Mouse (Mus musculus): Measurements from ENCODE around the gene Bcas1. TPM values are rescaled to one million over a fixed set of nuclear protein-coding genes. Genes with fewer than 3 reads are reported as not detected.

Gene Bcas1
- polyA plus RNA-seq, 2 experiments from 2014 or later: 3.0 to 4.4 TPM

DNA sequence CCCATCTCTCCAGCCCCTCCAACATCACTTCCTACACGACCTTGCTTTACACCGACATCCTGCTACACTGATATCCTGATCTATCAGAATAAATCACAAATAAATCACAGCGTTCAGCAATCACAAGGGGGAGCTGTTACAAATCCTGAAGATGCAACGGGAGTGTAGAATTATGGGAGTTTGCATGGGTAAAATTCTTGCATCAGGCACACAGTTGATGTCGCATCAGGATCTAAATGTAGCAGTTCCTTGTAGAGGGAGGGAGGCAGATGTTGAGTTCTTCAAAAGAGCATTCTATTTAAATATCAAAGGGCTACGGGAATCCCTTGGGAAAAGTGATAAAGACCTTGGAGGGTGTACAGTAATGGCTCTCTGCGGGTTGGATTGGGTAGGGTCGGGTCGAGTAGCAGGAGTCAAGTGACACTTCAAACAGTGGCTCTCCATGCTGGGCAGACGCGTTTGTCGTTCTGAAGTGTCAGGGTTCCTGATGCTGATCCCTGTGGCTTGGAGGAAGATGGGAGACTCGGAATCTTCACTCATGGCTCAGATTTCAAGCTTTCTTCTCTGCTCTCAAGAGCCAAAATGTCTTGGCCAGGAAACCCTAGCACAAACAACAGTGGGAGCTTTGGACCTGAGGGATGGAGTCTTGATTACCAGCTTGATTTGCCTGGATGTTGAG lies 16.0 kb downstream of the Bcas1 start:
- ATAC-seq: no peak

DNA sequence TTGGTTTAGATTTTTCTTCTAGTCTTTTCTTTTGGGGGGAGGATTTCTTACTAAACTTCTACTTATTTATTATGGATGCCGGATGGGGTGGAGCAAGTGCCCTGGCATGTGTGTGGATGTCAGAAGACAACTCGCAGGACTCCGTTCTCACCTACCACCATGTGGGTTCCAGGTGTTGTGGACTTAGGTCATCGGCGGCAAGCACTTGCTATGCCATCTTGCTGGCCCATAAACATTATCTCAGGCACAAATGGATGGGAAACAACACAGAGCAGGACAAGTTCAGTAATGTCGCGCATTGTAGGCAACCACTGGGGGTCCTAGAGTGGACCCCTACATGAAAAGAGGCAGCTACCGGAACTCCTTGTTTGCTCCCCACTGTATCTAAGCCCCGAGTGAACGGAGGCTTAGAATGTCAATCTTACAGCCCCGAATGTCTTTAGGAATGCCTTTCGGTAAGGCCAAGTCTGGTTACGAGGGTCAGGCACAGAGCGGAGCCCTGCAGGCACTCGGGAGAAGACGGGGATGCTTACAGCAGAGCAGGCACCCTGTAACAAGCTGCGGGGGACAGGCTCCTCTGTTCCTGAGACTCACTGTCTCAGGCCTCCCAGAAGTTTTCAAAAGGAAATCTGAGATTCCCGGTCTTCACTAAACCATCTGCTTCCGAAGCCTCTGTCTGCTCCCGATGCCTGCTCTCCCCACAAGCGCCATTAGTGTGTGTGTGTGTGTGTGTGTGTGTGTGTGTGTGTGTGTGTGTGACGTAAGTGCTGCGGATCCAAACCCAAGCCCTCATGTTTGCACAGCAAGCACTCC lies 16.8 kb downstream of the Bcas1 start:
- no peak for ATAC-seq

DNA sequence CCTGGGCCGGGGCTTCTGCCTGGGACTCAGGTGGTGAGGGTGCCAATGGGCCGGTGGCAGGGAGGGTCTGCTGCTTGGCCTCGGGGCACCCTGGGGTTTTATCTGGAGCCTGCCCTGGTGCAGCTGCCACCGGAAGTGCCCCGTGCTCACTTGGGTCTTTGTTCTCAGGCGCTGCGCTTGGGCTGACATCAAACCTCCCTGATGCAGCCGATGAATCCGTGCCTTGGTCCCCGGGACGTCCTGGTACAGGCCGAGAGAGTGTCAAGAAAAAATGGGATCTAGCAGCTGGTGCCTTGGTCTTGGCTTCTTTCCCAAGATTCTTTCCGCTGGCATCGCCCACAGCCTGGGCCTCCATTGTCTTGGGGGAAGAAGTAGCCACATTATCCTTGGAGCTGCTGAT lies 21.2 kb downstream of the Bcas1 start:
- no peak for ATAC-seq

DNA sequence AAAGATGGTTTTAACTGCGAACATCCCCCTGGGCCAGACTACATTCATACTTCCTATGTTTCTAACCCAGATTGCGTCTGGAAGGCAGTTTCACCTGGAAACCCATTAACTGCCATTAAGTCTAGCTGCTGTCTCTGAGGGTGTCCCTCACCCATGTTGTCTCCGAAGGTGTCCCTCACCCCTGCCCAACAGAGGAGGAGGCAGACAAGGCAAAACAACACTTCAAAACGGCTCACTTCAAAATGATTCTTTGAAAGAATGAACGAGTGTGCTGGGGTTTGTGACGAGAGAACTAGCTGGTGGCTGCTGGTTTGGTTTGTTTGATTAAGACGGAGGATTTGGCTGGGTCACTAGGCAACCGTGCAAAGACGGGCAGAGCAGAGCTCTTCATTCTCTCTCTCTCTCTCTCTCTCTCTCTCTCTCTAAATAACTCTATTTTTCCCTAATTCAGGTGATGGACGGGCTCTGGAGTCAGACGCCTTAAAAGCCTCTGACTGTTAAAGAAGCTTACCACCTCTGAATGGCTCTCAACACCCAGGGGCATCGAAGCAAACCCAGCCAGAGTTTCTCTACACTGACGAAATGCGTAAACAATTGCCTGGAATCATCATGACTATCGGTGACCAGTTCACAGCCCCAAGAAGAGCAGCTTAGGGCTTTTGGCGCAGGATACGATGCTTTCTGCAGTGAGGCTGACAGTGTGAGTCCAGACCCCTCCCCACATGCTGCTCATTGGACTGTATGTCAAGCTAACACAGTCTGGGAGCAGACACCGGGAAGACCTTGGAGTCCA lies 22.7 kb downstream of the Bcas1 start:
- no peak for ATAC-seq

DNA sequence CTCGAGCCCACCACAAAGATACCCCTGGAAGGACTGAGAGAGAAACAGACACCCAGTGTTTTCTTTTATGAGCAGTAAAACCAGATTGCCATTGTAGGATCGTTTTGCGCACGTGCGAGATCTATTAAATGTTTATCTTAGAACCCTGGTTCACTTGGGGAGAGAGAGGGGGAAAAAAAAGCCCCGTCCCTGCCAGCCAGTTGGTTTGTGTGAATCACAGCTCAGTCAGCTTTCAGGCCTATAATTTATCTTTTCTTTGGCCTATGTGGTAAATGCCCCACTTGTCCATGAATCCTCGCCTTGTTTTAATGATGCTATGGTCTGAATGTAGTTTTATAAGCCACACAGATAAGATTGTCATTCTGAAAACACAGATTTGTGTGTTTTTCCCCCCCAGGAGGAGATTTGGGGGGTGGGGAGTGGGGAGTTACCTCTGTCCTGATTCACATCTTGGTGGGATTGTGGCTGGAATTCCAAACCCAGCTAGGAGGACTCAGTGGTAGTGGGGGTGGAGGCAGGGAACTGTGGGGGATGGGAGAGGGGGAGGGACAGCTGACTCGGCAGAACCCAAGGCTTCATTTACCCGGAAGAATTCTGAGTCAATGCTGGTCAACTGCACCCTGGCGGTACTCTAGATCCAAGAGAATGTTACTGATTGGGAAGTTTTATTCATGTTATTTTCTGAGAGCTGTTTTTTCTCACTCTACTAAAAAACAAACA lies 23.8 kb downstream of the Bcas1 start:
- ATAC-seq: no peak

DNA sequence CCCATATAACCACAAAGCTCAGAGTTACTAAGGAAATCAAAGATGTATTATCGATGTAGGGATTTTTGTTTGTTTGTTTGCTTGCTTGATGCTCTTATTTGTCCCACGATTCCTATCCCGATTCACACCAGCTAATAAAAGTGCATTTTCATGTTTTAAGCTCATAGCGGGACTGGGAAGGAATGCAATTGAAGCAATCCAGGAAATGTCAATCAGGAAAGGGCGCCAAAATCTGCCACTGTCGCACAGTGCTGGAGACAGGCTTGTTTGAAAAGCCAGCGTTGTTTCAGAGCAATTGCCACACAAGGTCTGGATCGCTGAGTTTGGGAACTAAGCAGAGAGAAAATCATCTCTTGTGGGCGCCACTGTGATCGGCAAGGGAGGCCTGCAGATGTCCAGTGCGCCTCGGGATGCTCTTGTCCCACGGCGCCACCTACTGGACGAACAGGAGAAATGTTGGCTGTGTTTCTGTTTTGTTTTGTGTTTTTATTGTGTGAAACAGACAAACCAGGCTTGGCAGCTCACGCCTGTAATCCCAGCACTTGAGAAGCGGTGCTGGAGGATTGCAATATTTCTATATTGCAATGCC lies 26.3 kb downstream of the Bcas1 start:
- peak; percentile 66 for ATAC-seq

DNA sequence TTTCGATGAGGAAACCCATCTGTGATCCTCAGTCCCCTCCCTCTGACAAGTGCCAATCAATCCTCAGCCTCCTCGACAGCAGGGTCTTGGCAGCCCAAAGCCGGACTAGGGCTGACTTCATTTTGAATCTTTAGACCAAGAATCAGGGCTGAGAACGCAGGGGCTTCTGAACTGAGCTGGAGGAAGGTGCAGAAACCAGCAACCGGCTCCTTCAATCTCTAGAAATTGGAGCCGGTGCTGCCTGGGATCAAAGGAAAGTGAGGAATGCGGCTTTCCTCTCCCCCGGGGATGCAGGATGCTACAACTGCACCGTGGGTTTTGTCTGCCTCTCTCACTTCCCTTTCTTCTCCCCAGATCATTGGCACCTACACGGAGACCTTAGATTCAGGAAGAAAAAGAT lies 27.0 kb downstream of the Bcas1 start:
- ATAC-seq: no peak

DNA sequence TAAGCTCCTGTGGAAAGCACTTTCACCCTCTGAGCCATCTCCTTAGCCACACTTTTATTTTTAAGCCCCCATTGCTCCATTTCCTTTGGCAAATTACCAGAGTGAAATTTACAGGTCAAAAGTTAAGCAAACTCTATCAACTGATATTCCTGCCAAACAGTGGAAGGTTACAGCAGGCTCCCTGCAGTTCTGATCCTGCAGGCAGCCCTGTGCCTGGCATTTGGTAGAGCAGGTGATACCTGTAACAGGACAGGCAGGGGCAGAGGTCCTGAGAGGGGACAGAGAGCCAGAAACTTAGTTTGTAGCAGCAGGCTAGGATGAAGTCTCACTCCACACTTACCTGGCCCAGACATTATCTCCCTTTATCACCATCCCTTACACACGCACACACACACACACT lies 35.7 kb downstream of the Bcas1 start:
- no peak for ATAC-seq

DNA sequence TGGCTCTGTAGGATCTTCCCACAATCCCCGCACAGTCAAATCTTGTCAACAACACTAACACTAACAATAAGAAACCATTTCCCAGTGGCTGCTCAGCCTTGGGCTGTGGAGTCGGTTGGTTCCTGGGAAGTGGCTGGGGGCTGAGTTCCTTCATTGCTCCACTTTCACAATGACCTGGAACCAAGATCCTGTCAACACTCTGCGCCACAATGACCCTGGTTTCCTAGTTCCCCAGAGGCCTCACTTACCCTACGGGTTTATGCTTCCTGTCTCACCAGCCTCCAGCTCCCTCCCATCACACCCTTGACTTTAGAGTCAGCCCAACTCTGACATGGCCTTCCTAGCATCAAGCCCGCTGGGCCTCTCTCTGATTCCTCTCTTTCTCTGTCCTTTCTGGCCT lies 39.3 kb downstream of the Bcas1 start:
- ATAC-seq: no peak

DNA sequence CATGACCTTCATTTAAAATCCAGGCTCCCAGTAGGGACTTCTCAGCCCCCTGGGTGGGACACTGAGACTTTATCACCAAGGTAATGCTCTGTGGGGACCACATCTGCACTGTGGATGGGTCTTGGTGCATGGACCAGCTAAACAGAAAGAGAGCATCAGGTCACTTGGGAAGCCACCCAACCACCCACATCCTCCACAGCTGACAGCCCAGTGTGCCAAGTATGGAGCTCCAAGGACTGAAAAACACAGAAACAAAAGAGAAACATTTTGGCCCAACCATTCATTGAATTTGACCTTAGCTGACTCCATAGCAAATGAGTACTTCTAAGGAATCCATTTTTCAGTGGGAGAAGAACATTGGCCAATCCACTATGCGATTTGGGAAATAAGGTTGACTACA lies 42.1 kb downstream of the Bcas1 start:
- no peak for ATAC-seq

DNA sequence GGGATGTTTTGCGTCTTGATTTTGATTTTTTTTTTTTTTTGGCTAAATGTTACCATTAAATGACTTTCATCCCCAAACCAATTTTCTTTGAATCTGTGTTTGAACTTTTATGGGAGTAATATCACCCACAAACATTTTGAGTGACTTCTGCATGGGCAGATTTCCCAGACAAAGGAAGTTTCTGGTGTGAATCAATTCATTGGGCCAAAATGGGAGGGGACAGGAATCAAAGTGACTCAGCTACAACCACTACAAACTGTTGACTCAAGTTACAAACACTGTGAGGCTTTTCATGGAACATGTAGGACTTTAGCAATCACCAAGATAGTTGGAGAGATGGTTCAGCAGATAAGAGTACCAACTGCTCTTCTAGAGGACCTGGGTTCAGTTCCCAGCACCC lies 42.9 kb downstream of the Bcas1 start:
- no peak for ATAC-seq

DNA sequence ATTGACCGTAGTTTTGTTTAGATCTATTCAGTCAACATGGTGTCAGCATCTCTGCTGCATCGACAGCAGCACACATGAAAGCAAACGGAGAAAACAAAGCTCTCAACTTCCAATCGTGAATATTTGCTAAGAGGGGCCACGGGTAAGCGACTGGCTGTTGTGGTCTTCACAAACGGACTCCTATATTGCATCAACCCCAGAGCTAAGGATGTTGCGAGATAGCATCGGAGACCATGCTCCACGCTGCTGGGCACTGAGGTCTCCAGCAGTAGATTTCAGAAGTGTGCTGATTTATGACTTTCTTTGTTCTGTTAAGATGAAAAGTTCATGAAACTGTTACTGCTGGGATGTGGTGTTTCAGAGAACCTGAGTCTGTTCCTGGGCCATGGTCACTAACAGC lies 54.3 kb downstream of the Bcas1 start:
- no peak for ATAC-seq

DNA sequence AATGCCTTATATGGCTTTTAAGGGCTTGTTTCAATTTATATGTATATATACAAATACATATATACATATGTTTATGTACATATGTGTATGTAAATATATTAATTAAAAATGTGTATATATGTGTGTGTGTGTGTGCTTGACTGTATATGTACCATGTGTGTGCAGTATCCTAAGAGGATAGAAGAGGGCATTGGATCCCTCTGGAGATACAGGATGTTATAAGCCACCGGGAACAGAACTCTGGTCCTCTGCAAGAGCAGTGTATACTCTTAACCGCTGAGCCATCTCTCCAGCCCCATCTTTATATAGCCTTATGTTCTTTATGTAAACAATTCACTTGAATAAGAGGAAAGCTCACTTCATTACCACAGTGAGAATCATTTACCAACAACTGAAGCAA lies 62.0 kb downstream of the Bcas1 start:
- no peak for ATAC-seq

DNA sequence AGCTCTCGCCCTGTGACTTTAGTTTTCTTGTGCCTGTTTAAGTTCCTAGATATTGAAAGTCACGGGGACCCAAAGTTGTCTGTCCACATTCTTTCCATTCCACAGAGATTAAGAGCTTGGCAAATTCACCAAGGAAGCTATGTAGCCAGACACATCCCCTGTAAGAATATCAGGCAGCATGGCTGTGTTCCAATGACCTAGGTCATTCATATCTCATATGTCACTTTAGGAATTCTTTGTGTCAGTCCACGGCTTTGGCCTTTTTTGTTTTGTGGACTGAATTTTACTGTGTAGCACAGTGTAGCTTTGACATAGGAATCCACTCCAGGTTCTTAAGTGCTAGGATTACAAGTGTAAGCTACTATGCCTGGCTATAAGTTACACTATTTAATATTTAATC lies 62.4 kb downstream of the Bcas1 start:
- ATAC-seq: no peak

DNA sequence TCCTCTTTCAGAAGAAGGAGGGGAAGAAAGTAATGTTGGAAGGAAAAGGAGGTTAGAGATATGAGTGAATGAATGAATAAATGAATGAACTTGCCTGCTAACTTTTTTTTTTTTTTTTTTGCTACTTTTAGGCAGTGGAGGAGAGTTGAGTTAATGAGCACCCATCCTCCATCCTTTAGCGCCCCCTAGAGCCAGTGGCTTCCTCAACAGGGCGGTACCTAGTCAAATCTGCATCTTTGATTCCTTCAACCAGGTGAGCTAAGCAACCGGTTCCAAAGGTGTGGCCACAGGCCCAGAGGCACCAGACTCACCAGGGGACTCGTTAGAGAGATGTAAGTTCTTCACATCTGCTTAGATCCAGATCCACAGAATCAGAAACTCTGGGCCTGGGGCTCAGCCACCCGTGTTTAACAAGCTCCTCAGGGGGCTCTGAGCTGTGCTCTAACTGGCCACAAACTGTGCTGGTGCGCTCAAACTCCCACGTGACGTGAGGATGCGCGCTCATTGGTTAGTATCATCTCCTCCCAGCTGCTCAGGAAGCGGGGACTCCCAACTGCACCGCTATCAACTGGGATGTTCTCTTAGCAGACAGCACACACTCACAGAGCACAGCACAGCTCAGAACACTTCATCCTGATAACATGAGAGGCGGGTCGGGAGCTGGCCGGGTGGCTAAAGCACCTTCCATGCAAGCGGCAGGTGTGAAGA lies 70.8 kb downstream of the Bcas1 start:
- ATAC-seq: no peak

DNA sequence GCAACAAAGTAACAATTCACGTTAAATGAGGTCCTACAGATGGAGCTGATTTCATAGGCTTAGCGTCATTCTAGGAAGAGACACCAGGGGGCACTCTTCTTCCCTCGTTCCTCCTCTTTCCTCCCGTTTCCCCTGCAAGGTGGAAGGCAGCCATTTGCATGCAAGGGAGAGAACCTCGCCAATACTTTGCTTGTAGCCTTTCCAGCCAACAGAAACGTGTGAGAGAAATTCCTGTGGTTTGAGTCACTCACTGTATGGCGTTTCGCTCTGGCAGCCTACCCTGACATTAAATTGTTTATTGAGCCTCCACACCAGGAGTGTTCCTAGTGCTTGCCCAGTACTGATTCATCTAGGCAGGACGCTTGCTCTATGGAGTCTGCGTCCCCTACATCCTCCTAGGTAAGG lies 72.7 kb downstream of the Bcas1 start:
- ATAC-seq: peak; percentile 72

DNA sequence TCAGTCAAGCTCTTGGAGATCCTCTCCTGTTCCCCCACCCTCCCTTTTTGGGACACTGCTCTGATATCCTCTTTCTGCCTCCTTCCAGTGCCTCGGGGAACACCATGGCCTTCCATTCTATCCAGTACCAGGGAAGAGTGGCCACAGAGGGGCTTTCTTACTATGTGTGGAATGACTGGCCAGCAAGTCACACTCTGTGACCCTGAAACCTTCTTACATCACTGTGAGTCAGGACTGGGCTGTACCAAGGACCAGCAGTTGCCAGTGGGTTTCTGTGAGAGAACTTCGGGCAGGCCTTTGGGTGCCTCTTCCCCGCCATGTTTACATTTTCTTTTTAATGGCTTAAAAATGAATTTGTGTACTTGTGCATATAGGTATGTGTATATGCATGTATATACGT lies 75.4 kb downstream of the Bcas1 start:
- no peak for ATAC-seq

DNA sequence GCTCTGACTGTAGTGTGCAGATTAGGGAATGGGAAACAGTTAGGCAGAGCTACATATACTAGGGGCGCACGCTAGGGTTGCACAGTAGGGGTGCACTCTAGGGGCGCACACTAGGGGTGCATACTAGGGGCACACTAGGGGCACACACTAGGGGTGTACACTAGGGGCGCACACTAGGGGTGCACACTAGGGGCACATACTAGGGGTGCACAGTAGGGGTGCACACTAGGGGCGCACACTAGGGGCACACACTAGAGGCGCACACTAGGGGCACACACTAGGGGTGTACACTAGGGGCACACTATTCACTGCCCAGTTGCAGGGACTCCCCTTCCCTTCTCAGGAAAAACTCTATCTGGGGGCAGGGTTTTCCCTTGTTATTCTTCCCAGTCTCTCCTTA lies 75.8 kb downstream of the Bcas1 start:
- no peak for ATAC-seq

DNA sequence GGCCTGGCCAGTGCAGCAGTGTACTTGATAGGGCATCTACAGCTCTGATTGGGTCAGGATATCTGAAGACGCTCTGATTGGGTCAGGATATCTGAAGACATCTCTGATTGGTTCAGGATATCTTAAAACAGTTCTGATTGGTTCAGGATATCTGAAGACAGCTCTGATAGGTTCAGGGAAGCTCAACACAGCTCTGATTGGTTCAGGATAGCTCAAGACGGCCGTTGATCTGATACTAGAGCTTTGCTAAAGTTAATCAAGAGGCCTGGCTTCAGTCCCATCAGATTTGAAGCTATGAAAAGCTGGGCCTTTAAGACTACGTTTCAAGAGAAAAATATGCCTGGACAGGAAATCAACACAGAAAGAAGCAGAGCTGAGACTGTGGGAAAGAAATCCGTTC lies 77.9 kb downstream of the Bcas1 start:
- ATAC-seq: peak; percentile 31

DNA sequence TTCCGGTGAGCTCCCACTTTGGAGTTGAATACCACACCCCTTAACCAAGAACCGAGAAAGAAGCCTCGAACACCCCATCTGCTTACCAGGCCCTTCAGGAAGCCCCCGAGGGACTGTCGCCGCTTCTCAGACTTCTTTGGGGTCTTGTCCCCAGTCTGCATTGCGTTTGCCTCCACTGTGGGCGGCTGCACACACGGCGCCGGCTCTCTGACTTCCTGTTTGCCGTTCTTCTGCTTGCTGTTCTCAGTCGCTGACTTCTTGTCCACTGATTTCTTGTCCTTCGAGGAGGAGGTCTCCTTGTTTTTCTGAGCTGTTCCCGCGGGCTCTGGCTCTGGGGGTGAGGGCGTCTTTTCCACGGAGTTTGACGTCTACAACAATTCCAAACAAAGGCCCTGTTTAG lies 78.5 kb downstream of the Bcas1 start:
- peak; percentile 37 for ATAC-seq

DNA sequence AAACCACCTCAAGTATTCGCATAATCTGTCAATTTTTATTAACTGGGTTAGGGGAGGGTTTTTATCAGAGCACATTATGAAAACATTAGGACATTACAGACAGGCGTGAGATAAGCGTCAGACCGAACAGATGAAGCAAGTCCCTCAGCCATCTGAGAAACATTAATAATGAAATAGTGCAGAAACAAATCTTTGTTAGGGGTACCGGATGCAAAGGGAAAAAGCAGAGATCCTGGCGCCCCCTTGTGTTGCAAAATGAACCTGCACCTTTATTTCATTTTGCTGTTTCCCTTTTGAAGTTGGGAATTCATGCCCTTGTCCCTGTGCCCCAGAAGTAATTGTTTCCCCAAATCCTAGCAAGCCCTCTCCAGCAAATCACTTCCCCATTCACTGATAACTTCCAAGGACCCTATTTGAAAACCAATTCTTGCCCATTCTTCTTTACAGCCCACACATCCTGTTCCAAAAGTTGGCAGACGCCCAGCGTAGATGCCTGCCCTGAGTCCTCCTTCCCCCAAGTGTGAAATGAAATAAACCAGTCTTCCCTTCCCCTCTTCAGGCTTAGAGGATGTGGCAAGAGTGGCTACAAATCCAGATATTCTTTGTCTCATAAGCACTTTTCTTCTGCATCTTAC lies 80.4 kb downstream of the Bcas1 start:
- ATAC-seq: peak; percentile 50

Data from activated CD4-positive, CD25-positive, alpha-beta regulatory T cell, adult 4 months (primary cell).